Mouse (Mus musculus) forebrain, embryonic 11.5 days (tissue): ENCODE data around the gene Usp11. TPM values are rescaled to one million over a fixed set of nuclear protein-coding genes. Genes with fewer than 3 reads are reported as not detected.

Experiments used
- ATAC-seq: fragments of 200-750 bp; cut with Nextera tagmentation; replicated peaks from 2 replicates; pipeline ENCODE4 v1.8.0; 2017; ENCODE audit warnings: moderate TSS enrichment; ENCODE audit not compliant: low FRiP score
- DNase-seq: peaks from one replicate; pipeline ENCODE4 v3.0.0-alpha.2; 2017; ENCODE audit warnings: low spot score
- H3K27ac ChIP-seq: fragments of 300-500 bp; sonication (generic); 2 replicates; pipeline ENCODE4 v1.5.1; 2014; ENCODE audit warnings: low read depth, low read length
- H3K27me3 ChIP-seq: fragments of 300-500 bp; sonication (generic); 2 replicates; pipeline ENCODE4 v1.6.1; 2014; ENCODE audit warnings: mild to moderate bottlenecking, low read length, mixed read lengths; ENCODE audit not compliant: control insufficient read depth, insufficient read depth
- H3K36me3 ChIP-seq: fragments of 300-500 bp; sonication (generic); 2 replicates; pipeline ENCODE4 v1.6.1; 2014; ENCODE audit warnings: mild to moderate bottlenecking, low read length, moderate library complexity, mixed read lengths; ENCODE audit not compliant: control insufficient read depth, insufficient read depth
- H3K4me1 ChIP-seq: fragments of 300-500 bp; sonication (generic); replicated peaks from 2 replicates; pipeline ENCODE4 v1.6.1; 2014; ENCODE audit warnings: low read length, mixed read lengths; ENCODE audit not compliant: control insufficient read depth, insufficient read depth
- H3K4me2 ChIP-seq: fragments of 300-500 bp; sonication (generic); 2 replicates; pipeline ENCODE4 v1.6.1; 2014; ENCODE audit warnings: low read depth, mild to moderate bottlenecking, low read length, moderate library complexity, mixed read lengths; ENCODE audit not compliant: severe bottlenecking
- H3K4me3 ChIP-seq: fragments of 300-500 bp; sonication (generic); 2 replicates; pipeline ENCODE4 v1.5.1; 2014; ENCODE audit warnings: low read depth, low read length
- H3K9ac ChIP-seq: fragments of 300-500 bp; sonication (generic); 2 replicates; pipeline ENCODE4 v1.6.1; 2014; ENCODE audit warnings: low read length
- H3K9me3 ChIP-seq: fragments of 300-500 bp; sonication (generic); 2 replicates; pipeline ENCODE4 v1.6.1; 2016; ENCODE audit warnings: low read length, mixed read lengths; ENCODE audit not compliant: control insufficient read depth
- WGBS: fragments of 180-500 bp; shearing (Covaris S2); extraction: QIAGEN DNeasy Blood & Tissue Kit; methylation state at CpG from one replicate; pipeline ENCODE4 v1.1.7; 2014; 5-methylcytosine and 5-hydroxymethylcytosine counted together
- polyA plus RNA-seq: library from polyadenylated mRNA; unstranded; fragments of >200 nt; fragmentation: Nextera tagmentation; extraction: Ambion mirVana; gene quantifications from 2 replicates; pipeline ENCODE4 v1.2.1, GENCODE M21; 2014

Usp11 gene
- 69.5 and 74.3 TPM in 2 replicates for polyA plus RNA-seq

GRCm38 (mm10) chrX:20703741-20704290, at the start of gene Usp11:
Usp11 (plus strand) TSS chrX:20703906.
- ATAC-seq (peak; percentile 78), DNase-seq (peak; percentile 78)
- WGBS: 21% methylated on average over 32 of the region's 32 CpGs
- Histone ChIP-seq H3K27ac (peak within 1 kb of the TSS; percentile 90), H3K27me3 (no peaks in the 10 kb centered on the region), H3K9me3 (no peaks in the 10 kb centered on the region), H3K4me2 (peak within 1 kb of the TSS; percentile 46), H3K9ac (peak within 1 kb of the TSS; percentile 61), H3K36me3 (no peaks in the 10 kb centered on the region), H3K4me3 (peak within 1 kb of the TSS; percentile 55), H3K4me1 (no peaks in the 10 kb centered on the region)

DNA sequence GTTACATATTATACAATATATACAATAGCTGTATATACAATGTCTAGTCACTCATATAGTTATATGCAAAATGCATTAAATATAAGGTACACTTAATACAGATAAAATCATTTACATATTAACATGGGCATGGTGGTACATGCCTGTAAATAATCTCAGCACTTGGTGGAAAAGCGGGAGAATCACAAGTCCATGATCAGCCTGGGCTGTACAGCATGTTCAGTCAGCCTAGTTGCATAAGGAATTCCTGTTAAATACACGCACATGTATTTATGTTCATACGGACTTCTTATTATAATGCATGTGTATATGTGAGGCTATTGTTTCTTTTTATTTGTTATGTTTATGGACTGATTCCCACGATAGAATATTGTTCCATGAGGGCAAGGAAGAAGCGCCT, 46.1 kb upstream of the Usp11 start:
- Histone ChIP-seq H3K4me3 (no peak overlapping the region), H3K4me2 (peak overlapping the region; percentile 42; the same call in 1 of the 2 replicates), H3K4me1 (no peaks in the 10 kb centered on the region), H3K27ac (no peak overlapping the region), H3K9me3 (no peaks in the 10 kb centered on the region), H3K9ac (no peak overlapping the region), H3K27me3 (no peaks in the 10 kb centered on the region), H3K36me3 (no peaks in the 10 kb centered on the region)
- DNase-seq (no peak), ATAC-seq (no peak)
- WGBS: 31% methylated on average over 5 of the region's 5 CpGs

DNA sequence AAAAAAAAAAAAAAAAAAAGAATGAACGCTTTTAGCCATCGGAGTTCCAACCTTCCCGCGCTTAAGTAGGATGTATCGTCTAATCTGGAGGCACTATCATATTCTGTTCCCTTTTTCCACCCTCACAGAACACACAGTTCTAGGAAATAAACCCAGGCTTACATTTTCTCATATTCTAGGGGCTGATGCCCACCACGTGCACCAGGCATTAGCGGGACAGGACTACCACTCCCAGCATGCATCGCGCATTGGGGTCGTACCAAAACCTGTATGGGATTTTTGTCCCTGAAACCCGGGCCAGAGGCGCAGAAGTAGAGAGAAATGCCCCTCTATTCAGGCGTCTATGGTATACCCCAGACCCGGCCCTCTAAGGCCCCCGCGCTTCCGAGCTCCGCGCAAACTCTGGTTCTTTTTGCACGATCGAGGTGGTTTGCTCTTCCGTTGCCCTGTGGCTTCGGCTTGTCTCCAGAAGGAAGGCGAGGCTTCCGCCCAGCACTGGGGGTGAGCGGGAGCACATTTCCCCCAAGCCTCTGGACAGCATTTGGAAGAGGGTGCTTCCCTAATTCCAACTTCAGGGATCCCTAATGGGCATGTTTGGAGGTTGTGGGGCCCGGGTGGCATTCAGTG, 45.6 kb upstream of the Usp11 start, which contains the start of gene Uba1:
Gene Uba1 (plus strand): TSS at position 301 of the 627 bp plus-strand sequence.
- DNase-seq: peak; percentile 87
- H3K27ac ChIP-seq: no peak within 1 kb of the TSS; the same call in 1 of the 2 replicates
- peak within 1 kb of the TSS; percentile 40 for H3K4me3 ChIP-seq
- WGBS: 15% methylated on average over 27 of the region's 27 CpGs
- peak; percentile 84 for ATAC-seq
- H3K9me3 ChIP-seq: no peaks in the 10 kb centered on the region
- peak within 1 kb of the TSS; percentile 66 for H3K4me2 ChIP-seq
- H3K36me3 ChIP-seq: no peaks in the 10 kb centered on the region
- peak within 1 kb of the TSS; percentile 49 for H3K9ac ChIP-seq
- no peaks in the 10 kb centered on the region for H3K4me1 ChIP-seq
- no peaks in the 10 kb centered on the region for H3K27me3 ChIP-seq

- H3K4me3 ChIP-seq: peak overlapping the region; percentile 40
- no peak overlapping the region for H3K27ac ChIP-seq
- ATAC-seq (no peak), DNase-seq (no peak)
- no peaks in the 10 kb centered on the region for H3K4me1 ChIP-seq
- H3K9ac ChIP-seq: peak overlapping the region; percentile 49
- H3K36me3 ChIP-seq: no peaks in the 10 kb centered on the region
- H3K4me2 ChIP-seq: peak overlapping the region; percentile 66
- H3K9me3 ChIP-seq: no peaks in the 10 kb centered on the region
- 17% methylated on average over 24 of the region's 24 CpGs for WGBS
- H3K27me3 ChIP-seq: no peaks in the 10 kb centered on the region
Observed at GRCm38 (mm10) chrX:20658891-20659406, 44.8 kb upstream of the Usp11 start.

DNA sequence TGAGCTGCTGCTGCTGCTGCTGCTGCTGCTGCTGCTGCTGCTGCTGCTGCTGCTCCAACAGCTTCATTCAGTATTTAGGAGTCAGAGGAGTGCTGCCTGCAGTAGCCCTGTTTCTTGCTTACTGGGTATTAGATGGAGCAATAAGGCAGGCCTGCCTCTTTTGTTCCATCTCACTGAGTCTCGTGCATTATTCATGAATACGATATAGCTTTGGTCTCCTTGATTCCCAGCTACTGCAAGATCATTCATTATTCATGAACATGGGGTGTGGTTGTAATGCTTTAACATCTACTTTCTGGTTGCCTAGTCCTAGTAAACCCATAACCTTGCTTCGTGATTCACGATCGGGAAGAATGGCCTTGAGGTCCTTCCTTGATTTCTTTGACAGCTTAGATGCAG, 41.4 kb upstream of the Usp11 start:
- no peak for DNase-seq
- H3K4me2 ChIP-seq: no peak overlapping the region
- no peaks in the 10 kb centered on the region for H3K9me3 ChIP-seq
- no peak overlapping the region for H3K9ac ChIP-seq
- H3K27ac ChIP-seq: peak overlapping the region; percentile 70
- no peaks in the 10 kb centered on the region for H3K4me1 ChIP-seq
- 29% methylated on average over 5 of the region's 5 CpGs for WGBS
- H3K36me3 ChIP-seq: no peaks in the 10 kb centered on the region
- H3K4me3 ChIP-seq: peak overlapping the region; percentile 56; the same call in 1 of the 2 replicates
- ATAC-seq: peak; percentile 68
- no peaks in the 10 kb centered on the region for H3K27me3 ChIP-seq

DNA sequence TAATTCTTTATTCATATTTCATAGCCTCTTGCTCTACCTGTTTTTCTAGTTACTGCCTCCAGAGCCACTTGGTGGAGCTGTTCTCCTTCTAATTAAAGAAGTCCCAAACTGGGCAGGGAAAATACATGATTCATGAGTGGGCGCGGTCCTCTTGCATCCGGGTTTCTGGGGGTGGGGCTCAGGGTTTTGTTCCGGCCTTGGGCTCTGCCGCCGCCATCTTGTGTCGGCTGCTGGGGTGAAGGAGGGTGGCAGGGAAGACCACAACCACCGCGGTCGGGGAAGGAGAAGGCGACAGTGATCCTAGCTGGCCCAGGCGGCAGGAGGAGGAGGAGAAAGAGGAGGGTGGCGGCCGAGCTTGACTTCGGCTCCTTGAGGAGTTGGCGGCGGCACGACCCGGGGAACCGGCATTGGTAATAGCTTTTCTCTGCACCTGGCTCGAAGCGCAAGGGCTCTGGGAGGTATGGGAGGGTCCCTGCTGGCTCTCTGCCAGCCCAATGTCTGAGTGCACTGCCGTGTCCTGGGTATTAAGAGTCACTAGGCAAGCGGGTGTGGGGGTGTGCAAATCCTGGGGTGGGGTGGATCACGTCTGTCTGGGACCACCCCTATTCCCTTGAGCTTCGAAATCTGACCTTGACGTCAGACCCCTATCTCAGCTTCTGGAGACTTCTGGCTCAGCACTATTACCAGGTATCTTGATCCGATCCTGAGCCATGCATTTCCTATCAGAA, 40.8 kb upstream of the Usp11 start:
- WGBS: 17% methylated on average over 27 of the region's 28 CpGs
- ATAC-seq: peak; percentile 88
- H3K36me3 ChIP-seq: no peaks in the 10 kb centered on the region

DNA sequence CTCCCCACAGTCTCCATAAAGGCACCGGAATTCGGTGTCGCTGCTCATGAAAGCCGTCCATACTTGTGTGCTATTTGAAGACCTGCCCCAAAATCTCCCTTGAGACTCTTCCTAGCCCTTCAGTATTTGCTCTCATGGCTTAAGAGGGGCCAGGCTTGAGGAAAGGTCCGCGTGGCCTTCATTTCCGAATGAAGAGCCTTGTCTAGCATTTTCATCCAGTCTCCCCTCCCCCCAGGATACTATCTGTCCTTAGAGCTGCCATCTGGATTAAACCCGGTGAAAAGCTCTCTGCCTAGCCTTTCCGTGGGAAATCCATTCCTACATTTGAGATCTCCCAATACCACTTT, 40.3 kb upstream of the Usp11 start:
- Histone ChIP-seq H3K9me3 (no peaks in the 10 kb centered on the region), H3K4me3 (peak overlapping the region; percentile 56), H3K4me1 (no peaks in the 10 kb centered on the region), H3K9ac (peak overlapping the region; percentile 70), H3K27ac (0 out of 2 replicates have a peak overlapping the region, but pooled peaks have one; percentile 12), H3K27me3 (no peaks in the 10 kb centered on the region), H3K4me2 (peak overlapping the region; percentile 57), H3K36me3 (no peaks in the 10 kb centered on the region)
- DNase-seq (no peak), ATAC-seq (no peak)
- WGBS: 22% methylated on average over 9 of the region's 9 CpGs

More for the DNA sequence above, 40.8 kb upstream of the Usp11 start:
- H3K9ac ChIP-seq: peak overlapping the region; percentile 70
- H3K4me2 ChIP-seq: peak overlapping the region; percentile 57
- DNase-seq: peak; percentile 88
- peak overlapping the region; percentile 41; the same call in 1 of the 2 replicates for H3K27ac ChIP-seq
- no peaks in the 10 kb centered on the region for H3K4me1 ChIP-seq
- H3K9me3 ChIP-seq: no peaks in the 10 kb centered on the region
- H3K4me3 ChIP-seq: peak overlapping the region; percentile 56
- H3K27me3 ChIP-seq: no peaks in the 10 kb centered on the region

GRCm38 (mm10) chrX:20687519-20688067, 16.1 kb upstream of the Usp11 start, which contains the start of gene Cdk16:
Cdk16 (plus strand) TSS chrX:20687954.
- Histone ChIP-seq H3K9me3 (no peaks in the 10 kb centered on the region), H3K4me2 (peak within 1 kb of the TSS; percentile 61), H3K4me1 (peaks cover 2% of the 10 kb centered on the region; the same call in 1 of the 2 replicates), H3K27ac (peak within 1 kb of the TSS; percentile 94), H3K27me3 (no peaks in the 10 kb centered on the region), H3K36me3 (no peaks in the 10 kb centered on the region; the same call in 1 of the 2 replicates), H3K4me3 (peak within 1 kb of the TSS; percentile 62), H3K9ac (peak within 1 kb of the TSS; percentile 80)
- DNase-seq (peak; percentile 84), ATAC-seq (peak; percentile 92)
- 23% methylated on average over 16 of the region's 16 CpGs for WGBS
